Mouse (Mus musculus): ENCODE data around the gene Cdc20b.

- TF ChIP-seq POLR2A (IDR thresholded peaks at IDR 0.05; ENCODE audit: insufficient read length, low read depth) (no peak), E2F4 (IDR thresholded peaks at IDR 0.05; ENCODE audit: insufficient read depth) (no peak), USF1 (IDR thresholded peaks at IDR 0.05; ENCODE audit: low read depth) (no peak), TCF12 (IDR thresholded peaks at IDR 0.05; ENCODE audit: insufficient read depth, poor library complexity, severe bottlenecking) (no peak), MYOG (IDR thresholded peaks at IDR 0.05; ENCODE audit: control insufficient read depth in 1 of 3, insufficient read depth in 1 of 3, insufficient read length in 2 of 3, low read depth in 2 of 3) (no peak), MAX (IDR thresholded peaks at IDR 0.05; ENCODE audit: low read depth) (no peak), TCF3 (IDR thresholded peaks at IDR 0.05; ENCODE audit: insufficient read length, low read depth) (no peak), CEBPB (IDR thresholded peaks at IDR 0.05; ENCODE audit: insufficient read depth, poor library complexity, severe bottlenecking) (no peak), POLR2AphosphoS2 (IDR thresholded peaks at IDR 0.05; ENCODE audit: insufficient read length, low read depth) (no peak)
These were observed 45.4 kb upstream of the Cdc20b start for GRCm38 (mm10) chr13:112989541-112989940.

Data from myocyte (in vitro differentiated cells).